Mouse (Mus musculus): ENCODE measurements around the gene Idua. TPM values are rescaled to one million over a fixed set of nuclear protein-coding genes. Genes with fewer than 3 reads are reported as not detected.

Idua gene
- total RNA-seq, 2 experiments from 2014 or later = 18.8 to 20.3 TPM

DNA sequence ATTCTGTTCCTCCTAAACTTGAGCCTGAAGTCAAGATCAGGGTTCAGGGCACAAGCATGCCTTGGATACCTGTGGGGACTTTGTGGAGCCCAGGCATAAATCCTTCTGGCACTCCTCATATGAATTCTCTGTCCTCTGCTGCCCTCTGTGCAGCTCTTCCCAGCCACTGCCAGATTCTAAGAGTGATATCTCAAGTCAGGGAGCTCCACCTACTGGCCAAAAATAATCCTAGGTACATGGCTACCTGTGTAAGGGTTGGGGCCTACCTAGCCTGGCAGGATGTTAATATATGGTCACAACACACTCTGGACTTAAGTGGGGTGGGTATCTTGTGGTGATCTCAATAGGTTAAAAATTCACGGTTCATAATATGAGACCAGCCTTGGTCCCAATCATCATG, 8.3 kb upstream of the Idua start:
- no peak for DNase-seq (ENCODE audit: low spot score)
- intact Hi-C loops (cut with DNase I) = loop anchor here (5.0 kb wide), 1 partner anchor 225 kb away; no protein-coding TSS in a partner anchor

DNA sequence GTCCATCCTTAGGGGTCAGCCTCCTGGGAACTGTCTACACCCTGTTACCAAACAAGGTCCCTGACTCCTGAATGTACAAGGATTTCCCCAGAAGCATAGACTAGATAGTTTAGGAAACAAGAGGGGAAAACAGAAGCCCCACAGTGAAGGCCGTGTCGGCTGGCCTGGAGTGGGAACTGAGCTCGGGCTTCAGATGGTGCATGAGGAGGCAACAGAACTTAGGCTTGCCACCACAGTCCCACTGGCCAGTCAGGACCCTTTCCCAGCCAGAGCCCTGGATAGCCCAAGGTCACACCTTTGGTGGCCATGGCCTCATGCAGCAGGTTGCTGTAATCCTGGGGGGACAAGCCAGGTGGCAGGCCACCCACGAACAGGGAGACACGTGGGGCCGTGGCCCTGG, 6.8 kb upstream of the Idua start:
- intact Hi-C loops (cut with DNase I) = loop anchor here (5.0 kb wide), 1 partner anchor 226 kb away; no protein-coding TSS in a partner anchor
- no peak for DNase-seq (ENCODE audit: low spot score)

DNA sequence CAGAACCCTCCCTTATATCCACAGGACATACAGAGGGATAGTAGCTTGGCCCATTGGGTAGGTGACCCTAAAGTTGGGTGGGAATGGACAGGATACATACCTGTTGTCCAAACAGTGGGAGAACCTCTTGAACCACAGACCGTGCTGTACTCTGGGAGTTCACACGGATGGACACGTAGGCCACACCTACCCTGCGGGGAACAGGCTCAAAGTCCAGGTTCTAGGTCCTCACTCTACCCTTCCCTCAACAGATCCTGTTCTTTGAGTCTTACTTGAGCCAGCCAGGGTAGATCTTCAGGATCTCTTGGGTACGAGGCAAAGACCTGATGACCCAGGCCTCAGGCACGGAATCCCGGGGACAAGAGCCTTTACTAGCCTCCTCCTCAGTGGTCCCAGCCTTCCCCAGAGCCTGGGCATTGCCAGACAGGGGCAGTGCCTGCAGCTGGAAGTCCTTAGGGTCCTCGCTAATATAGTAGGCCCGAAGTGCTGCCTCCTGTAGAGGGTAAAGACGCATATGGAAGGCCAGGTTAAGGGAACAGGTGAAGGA, 5.6 kb upstream of the Idua start:
- no peak for DNase-seq (ENCODE audit: low spot score)
- intact Hi-C loops (cut with DNase I) = loop anchor here (5.0 kb wide), 1 partner anchor 227 kb away; no protein-coding TSS in a partner anchor

DNA sequence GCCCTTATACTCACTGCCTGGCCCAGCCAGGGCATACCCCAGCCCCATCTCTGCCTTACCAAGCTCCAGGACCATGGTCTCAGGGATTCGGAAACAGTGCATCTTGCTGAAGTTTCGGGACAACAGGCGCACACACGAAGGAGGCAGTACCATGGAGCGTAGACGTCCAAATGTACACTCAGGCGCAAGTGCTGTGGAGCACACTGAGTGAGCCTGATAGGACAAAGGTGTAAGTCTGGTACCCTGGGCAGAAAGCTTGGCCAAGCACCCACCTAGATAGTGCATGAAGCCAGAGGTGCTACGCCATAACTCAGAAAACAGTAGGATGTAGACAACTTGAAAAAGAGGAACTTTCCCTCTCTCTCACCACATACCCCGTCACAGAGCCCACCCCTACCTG, 4.8 kb upstream of the Idua start:
- DNase-seq (ENCODE audit: low spot score) = no peak
- intact Hi-C loops (cut with DNase I) = no loop called here

DNA sequence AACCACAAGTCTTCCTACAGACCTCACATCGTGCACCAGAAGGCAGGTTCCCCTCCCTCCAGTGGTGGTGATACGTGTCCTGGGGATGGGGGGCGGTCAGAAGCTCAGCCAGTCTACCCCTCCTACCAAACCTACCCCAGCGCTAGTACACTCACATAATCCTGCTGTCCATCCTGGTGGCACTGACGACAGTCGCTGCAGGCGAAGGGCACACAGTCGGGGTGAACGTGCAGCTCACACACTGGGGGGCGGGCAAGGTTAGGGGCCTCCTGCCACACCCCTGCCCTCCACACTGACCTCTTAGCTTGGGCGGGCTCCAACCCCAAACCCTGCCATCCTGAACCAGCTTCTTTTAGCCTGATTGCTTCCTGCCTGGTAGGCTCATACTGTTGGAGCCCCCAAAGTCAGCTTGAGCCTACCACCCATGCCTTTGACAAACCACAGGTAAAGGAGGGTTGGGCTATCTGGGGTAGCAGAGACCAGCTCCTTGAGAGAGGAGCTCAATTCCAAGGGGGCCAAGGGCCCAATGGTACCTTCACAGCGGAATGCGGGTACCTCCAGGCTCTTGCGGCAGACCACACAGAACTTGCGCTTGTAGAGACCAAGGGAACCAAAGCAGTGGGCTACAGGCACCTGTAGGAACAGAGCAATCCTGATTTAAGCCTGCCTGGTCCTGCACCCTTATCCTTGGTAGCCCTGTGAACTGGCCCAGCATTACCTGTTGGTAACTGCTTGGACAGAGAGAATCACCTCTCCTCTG, 4.1 kb upstream of the Idua start:
- intact Hi-C loops (cut with DNase I) = no loop called here
- DNase-seq (ENCODE audit: low spot score) = no peak

DNA sequence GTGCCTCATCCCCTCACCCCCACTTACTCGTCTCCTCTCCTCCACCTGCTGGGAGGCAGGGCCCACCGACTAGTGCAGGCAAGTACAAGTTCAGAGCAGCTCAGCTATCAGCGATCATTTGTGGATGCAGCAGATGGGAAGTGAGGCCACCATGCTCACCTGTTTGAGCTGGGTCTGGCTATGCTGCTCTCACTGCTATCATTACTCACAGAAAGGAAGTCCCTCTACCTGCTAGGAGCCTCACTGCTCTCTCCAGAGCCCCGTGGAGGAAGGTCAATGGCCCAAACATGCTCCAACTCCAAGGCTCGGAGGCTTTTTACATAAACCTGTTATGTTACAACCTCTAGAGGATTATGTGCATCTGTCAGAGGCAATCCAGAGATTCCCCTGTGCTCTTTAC, 2.7 kb upstream of the Idua start:
- DNase-seq (ENCODE audit: low spot score) = no peak
- intact Hi-C loops (cut with DNase I) = no loop called here

DNA sequence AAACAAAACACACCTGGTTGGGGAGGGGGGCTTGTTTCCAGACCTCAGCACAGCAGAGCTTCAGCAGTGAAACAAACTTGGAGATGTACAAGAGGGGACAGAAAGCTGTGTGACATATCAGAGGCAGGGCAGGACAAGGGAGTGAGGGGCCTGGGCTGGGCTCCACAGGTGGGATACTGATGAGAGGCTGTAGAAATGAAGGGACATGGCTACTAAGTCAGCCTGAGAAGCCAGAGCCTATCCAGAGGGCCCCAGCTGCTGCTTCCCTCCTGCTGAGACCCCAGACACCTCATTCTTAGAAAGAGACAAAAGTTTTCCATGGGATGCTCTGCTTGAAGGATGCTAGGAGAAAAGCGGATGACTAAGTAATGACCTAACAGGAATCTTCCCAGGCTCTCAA, 1.5 kb upstream of the Idua start:
- intact Hi-C loops (cut with DNase I) = no loop called here
- DNase-seq (ENCODE audit: low spot score) = no peak

DNA sequence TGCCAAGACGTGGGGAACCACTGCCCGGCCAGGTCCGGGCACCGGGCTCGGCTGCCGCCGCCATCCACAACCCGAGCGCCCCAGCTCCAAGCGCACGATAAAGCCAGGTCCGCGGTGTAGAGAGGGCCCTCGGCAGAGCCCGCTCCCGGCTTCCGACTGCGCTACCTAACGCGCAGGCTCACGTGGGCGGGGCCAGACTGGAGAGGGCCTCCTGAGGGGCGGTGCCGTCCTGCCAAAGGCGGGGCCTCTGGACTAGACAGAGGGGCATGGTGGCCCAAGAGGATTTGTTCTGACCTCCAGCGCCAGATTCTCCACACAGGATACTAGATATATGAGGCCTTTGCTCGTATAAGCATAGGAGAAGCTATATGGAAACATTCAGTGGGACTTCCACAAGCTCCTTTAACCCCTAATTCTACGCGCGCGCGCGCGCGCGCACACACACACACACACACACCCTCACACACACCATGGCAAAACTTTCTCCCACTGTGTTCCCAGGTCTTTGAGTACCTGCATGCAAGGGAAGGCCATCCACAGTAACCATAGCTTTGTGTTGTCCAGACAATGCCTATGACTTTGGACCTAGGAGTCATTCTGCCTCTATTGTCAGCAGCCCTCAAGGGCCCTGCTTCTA, 619 bp downstream of the Idua start:
- peak; percentile 86 for DNase-seq (ENCODE audit: low spot score)
- intact Hi-C loops (cut with DNase I) = no loop called here

DNA sequence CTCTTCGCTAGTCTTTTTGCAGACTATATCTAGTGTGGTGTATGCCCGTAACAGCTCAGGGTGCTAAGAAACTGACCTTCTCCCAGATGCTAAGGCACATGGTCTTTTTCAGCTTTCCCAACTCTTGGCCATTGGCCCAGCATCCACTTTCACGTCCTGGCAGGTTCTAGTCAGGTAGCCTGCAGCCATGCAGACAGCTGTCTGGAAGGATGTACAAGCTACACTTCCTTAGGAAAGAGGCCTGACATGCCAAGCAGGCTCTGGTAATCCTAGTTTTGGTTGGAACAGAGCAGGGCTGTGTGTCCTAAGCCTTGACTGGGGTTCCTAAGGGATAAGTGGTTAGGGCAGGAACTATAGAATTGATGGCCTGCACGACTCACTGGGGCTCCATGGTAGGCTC, 2.6 kb downstream of the Idua start:
- no peak for DNase-seq (ENCODE audit: low spot score)
- intact Hi-C loops (cut with DNase I) = no loop called here

DNA sequence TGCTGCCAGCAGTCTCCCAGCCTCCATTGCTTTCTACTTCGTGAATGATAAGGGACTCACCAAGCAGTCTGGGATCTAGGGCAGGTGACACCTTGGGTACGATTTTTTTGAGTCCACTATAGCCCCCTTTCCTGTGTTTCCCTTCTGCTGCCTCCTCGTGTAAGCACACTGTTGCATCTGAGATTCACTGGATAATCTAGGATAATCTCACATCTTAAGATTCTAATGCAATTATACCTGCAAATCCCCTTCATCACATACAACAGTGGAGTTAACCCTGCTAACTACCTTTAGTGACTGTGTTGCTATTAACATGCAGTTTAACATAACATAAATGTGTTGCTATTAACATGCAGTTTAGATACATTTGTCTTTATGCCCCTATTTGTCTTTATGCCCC, 4.9 kb downstream of the Idua start:
- intact Hi-C loops (cut with DNase I) = loop anchor here (5.0 kb wide), 1 partner anchor 38 kb away; the partner anchor contains the start of genes Gak and Tmem175
- DNase-seq (ENCODE audit: low spot score) = no peak

DNA sequence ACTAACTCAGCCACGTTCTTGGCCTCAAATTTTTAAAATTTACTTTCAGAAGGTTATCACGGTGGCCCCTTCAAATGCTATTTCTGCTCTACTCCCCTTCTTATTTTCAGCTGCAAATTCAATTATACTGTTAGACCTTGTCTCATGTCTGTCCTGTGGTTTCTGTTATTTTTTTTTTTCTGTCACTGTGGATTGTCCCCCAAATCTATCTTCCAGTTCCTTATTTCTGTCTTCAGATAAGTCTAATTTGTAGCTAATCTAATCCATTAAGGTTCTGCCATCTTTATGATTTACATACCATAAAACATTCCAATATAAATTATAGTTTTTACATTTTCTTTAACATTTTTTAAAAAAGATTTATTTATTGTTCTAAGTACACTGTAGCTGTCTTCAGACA, 7.2 kb downstream of the Idua start:
- intact Hi-C loops (cut with DNase I) = loop anchor here (5.0 kb wide), 1 partner anchor 40 kb away; the partner anchor contains the start of genes Gak and Tmem175
- DNase-seq (ENCODE audit: low spot score) = no peak

DNA sequence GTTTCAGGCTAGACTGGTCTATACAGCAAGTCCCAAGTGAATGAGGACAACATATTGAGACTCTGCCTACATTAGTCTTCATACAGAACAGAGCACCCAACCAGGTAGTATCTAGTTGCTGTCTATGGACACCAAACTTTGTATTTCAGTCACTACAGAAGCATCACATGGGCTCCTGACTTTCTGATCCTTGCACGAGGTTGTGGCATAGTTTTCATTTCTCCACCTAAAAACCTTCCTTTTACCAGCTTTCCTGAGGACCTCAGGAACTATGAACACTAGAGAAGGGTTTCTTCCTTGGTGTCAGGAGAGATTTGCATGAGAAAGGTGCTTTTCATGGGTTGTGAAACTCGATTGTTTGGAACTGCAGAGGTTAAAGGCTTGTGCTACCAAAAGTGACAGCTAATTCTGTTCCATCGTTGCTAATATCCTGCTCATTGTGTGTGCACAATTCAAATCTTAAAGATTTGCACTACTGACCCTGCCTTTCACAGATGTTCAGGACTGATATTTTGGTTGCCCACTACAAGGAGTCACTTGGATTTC, 8.3 kb downstream of the Idua start:
- intact Hi-C loops (cut with DNase I) = loop anchor here (2.0 to 5.0 kb wide), 2 partner anchors 24 to 41 kb away; partner anchors contain the start of genes Fgfrl1, Gak and Tmem175
- DNase-seq (ENCODE audit: low spot score) = no peak

DNA sequence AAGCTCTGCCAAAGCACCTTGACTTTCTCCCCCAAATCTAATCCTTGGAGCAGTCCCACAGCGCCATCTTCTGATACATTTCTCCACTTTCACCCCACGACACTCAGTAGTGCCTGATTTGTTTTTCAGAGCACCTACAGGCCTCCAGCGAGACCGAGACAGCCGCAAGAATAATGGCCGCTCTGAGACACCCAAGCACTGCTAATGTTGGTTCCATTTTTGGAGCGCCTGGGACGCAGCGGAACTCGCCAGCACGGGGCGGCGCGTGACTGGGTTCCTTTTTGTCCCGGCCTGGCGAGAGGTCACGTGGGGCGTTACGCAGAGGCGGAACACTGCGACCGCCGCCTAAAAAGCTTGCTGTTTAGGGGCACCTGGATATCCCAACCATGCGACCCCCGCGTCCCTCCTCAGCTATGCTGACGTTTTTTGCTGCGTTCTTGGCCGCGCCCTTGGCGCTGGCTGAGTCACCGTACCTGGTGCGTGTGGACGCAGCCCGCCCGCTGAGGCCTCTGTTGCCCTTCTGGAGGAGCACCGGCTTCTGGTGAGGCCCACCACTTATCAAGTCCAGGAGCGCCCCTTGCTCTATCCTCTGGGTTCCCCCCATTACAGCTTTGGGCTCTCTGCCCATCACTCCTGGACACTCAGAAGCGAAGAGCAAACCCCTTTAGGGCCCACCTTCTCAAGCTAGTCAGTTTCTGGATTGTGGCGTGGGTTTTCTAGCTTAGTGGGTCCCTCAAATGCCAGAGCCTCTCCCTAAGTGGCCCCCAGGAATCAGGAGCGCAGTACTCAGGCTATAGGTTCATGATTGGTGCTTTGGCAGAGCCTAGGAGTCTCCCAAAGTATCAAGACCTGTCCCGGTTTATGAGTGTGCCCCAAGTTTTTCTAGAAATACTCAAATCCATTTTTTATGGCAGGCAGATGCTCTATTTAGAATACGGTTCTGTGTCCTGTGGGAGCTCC, 9.1 kb downstream of the Idua start, which contains the start of gene Dgkq:
Gene Dgkq (minus strand): TSS at position 696 of the 960 bp plus-strand sequence.
- intact Hi-C loops (cut with DNase I) = loop anchor here (2.0 to 5.0 kb wide), 2 partner anchors 24 to 42 kb away; partner anchors contain the start of genes Fgfrl1, Gak and Tmem175
- peak; percentile 83 for DNase-seq (ENCODE audit: low spot score)

DNA sequence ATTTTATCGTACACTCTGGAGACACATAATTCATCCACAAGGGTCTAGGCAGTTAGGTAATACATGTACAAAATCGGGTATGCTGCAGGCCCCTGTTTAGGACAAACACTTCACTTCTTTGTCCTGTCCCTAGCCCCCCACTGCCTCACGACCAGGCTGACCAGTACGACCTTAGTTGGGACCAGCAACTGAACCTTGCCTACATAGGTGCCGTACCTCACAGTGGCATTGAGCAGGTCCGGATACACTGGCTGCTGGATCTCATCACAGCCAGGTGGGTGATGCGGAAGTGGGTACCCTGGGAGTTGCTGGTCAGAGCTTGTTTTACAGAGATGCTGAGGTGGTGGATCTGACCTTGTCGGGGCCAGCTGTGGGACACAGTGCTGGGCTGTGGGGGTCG, 9.9 kb downstream of the Idua start:
- intact Hi-C loops (cut with DNase I) = loop anchor here (2.0 to 5.0 kb wide), 3 partner anchors 23 to 57 kb away; partner anchors contain the start of genes Fgfrl1, Gak and Tmem175
- DNase-seq (ENCODE audit: low spot score) = no peak

DNA sequence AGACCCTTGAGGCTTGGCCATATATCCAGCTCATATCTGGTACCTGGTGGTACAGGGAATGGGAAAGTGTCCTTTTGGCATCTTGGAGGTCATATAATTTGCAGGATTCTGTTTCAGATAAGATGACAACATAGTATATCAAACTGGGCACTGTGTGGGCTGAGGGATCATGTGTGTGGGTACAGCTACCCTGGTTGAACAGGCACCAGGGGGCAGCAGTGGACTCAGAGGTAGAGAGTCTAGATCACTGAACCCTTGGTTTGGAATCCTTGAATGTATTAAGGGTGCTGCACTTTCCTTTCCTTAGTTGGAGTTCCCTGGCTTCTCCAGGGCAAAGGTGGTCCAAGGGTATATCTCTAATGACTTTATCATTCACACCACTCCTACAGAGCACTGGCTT, 10.7 kb downstream of the Idua start:
- intact Hi-C loops (cut with DNase I) = loop anchor here (2.0 kb wide), 1 partner anchor 56 kb away; no protein-coding TSS in a partner anchor

DNA sequence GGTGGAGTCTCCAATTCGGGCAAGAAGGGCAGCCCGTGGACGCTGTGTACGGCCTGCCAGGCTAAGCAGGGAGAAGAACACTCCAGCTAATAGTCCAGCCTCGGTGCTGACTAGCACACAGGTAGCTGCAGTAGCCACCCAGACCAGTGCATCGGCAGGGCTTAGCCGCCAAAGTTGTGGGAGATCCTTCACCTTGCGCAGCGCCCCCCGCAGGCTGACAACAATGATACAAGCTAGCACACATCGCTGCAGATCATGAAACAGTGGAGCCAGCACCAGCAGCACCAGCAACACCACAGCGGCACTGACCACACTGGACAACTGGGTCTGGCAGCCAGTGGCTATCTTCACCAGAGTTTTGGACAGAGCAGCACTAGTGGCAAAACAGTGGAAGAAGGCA, 11.6 kb downstream of the Idua start:
- DNase-seq (ENCODE audit: low spot score) = no peak
- intact Hi-C loops (cut with DNase I) = loop anchor here (2.0 kb wide), 1 partner anchor 55 kb away; no protein-coding TSS in a partner anchor

More for the DNA sequence above, 10.7 kb downstream of the Idua start:
- DNase-seq (ENCODE audit: low spot score) = no peak

DNA sequence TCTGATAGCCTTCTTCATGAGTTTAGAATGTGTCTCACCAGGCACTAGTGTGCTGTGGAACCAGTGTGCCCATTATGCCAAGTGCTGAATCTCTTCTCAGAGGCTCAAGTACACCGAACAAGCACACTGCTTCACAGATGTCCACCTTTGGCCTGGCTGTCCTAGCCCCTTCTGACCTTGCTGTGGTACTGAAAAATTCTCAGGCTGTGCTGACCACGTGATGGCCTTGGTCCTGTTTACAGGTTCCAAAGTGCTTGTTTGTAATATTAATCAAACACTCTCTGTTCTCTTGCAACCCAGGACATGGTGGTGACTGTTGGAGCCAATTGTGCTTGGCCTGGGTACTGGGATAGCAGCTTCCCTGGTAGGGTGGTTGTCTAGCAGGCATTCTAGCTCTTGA, 14.5 kb downstream of the Idua start:
- intact Hi-C loops (cut with DNase I) = no loop called here

DNA sequence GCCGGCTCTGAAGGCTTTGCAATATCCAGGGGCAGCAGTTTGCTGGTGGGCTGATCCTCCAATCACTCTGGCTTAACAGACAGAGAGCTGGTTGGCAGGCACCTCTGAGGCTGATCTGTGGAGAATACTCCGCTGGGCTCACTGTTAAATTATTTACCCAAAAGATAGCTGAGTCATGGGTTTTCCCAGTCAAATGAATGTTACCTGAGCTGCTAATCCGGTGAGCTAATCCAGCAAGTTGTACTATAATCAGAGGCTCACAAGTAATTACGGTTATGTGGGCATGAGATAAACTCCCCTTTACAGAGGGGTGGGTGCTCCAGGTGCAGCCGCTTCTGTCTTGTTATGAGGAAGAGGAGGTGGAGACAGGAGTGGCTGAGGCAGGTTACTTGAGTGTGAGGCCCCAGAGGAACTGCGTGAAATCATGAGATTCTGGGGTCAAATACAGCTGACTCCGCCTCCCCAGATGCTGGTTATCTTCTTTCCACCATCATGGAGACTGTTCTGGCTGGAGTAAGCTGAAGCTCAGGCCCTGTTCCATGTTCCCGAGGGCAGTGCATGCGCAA, 15.2 kb downstream of the Idua start, which contains the start of gene Slc26a1:
Gene Slc26a1 (minus strand): TSS at position 319 of the 566 bp plus-strand sequence.
- intact Hi-C loops (cut with DNase I) = no loop called here
- DNase-seq (ENCODE audit: low spot score) = no peak

More for the DNA sequence above, 14.5 kb downstream of the Idua start:
- DNase-seq (ENCODE audit: low spot score) = no peak

All from heart, postnatal 25 days (tissue).